Mouse (Mus musculus) macrophage (primary cell): ENCODE results near the gene Shbg. TPM values are rescaled to one million over a fixed set of nuclear protein-coding genes. Genes with fewer than 3 reads are reported as not detected.

Source experiments
- H3K27ac ChIP-seq: fragments of 350-480 bp; formaldehyde crosslinking; 2 replicates; pipeline ENCODE4 v1.9.0; 2021
- H3K36me3 ChIP-seq: fragments of 350-480 bp; formaldehyde crosslinking; 2 replicates; pipeline ENCODE4 v1.9.0; 2021; ENCODE audit errors: inconsistent target
- H3K4me3 ChIP-seq: fragments of 350-480 bp; formaldehyde crosslinking; 2 replicates; pipeline ENCODE4 v1.9.0; 2021; ENCODE audit errors: inconsistent target
- H3K79me2 ChIP-seq: fragments of 350-480 bp; formaldehyde crosslinking; 2 replicates; pipeline ENCODE4 v1.9.0; 2021; ENCODE audit errors: inconsistent target
- WGBS: methylation state at CpG from one replicate; pipeline ENCODE4 v1.1.7; 2026; ENCODE audit warnings: inconsistent platforms; ENCODE audit not compliant: missing documents; 5-methylcytosine and 5-hydroxymethylcytosine counted together
- polyA plus RNA-seq: library from polyadenylated mRNA; stranded (reverse); fragments of 250-400 nt; gene quantifications from 3 replicates; pipeline ENCODE4 v1.2.4, GENCODE M21; 2018; ENCODE audit warnings: inconsistent platforms

Shbg gene
- polyA plus RNA-seq, 1 experiment from 2014 or later, result not detected

GRCm38 (mm10) chr11:69580572-69581146 lies 37.0 kb downstream of the Shbg start:
- peaks cover 73% of the 10 kb centered on the region for H3K79me2 ChIP-seq
- peak overlapping the region; percentile 93 for H3K4me3 ChIP-seq
- WGBS, result under 1% methylated on average over 25 of the region's 25 CpGs
- H3K27ac ChIP-seq, result peak overlapping the region; percentile 93
- no peaks in the 10 kb centered on the region for H3K36me3 ChIP-seq

GRCm38 (mm10) chr11:69580091-69580514 lies 37.6 kb downstream of the Shbg start, which contains the start of the genes Wrap53 and Trp53:
TSS of gene Wrap53 (minus strand) at chr11:69580255.
TSS of gene Trp53 (plus strand) at chr11:69580359.
- peak within 1 kb of the TSS; percentile 93 for H3K27ac ChIP-seq
- under 1% methylated on average over 13 of the region's 13 CpGs for WGBS
- H3K4me3 ChIP-seq, result peak within 1 kb of the TSS; percentile 93

GRCm38 (mm10) chr11:69579128-69580017 lies 38.3 kb downstream of the Shbg start:
- 1% methylated on average over 39 of the region's 39 CpGs for WGBS
- H3K79me2 ChIP-seq, result peaks cover 66% of the 10 kb centered on the region
- H3K27ac ChIP-seq, result peak overlapping the region; percentile 93
- peak overlapping the region; percentile 93 for H3K4me3 ChIP-seq
- no peaks in the 10 kb centered on the region for H3K36me3 ChIP-seq

More at GRCm38 (mm10) chr11:69580091-69580514, 37.6 kb downstream of the Shbg start, which contains the start of the genes Wrap53 and Trp53:
- H3K36me3 ChIP-seq, result no peaks in the 10 kb centered on the region
- peaks cover 67% of the 10 kb centered on the region for H3K79me2 ChIP-seq

- WGBS, result 16% methylated on average over 15 of the region's 15 CpGs
- Histone ChIP-seq H3K79me2 (peaks cover 63% of the 10 kb centered on the region), H3K4me3 (peak overlapping the region; percentile 93), H3K27ac (peak overlapping the region; percentile 40; the same call in 1 of the 2 replicates), H3K36me3 (no peaks in the 10 kb centered on the region)
Observed at GRCm38 (mm10) chr11:69578301-69578700, 39.4 kb downstream of the Shbg start.

- Histone ChIP-seq H3K4me3 (no peak overlapping the region), H3K79me2 (peaks cover 44% of the 10 kb centered on the region), H3K27ac (no peak overlapping the region), H3K36me3 (no peaks in the 10 kb centered on the region)
- 91% methylated on average over 5 of the region's 5 CpGs for WGBS
Observed at GRCm38 (mm10) chr11:69576307-69576706, 41.4 kb downstream of the Shbg start.

GRCm38 (mm10) chr11:69575220-69575619 lies 42.5 kb downstream of the Shbg start:
- no peak overlapping the region for H3K27ac ChIP-seq
- peaks cover 37% of the 10 kb centered on the region for H3K79me2 ChIP-seq
- H3K4me3 ChIP-seq, result no peak overlapping the region
- H3K36me3 ChIP-seq, result peaks cover 10% of the 10 kb centered on the region; the same call in 1 of the 2 replicates
- 53% methylated on average over 3 of the region's 3 CpGs for WGBS

GRCm38 (mm10) chr11:69565131-69565530 lies 52.6 kb downstream of the Shbg start:
- H3K36me3 ChIP-seq, result peaks cover 35% of the 10 kb centered on the region
- no peak overlapping the region for H3K4me3 ChIP-seq
- H3K79me2 ChIP-seq, result no peaks in the 10 kb centered on the region
- 95% methylated on average over 8 of the region's 8 CpGs for WGBS
- no peak overlapping the region for H3K27ac ChIP-seq

Other genes starting within 250 kb of the Shbg start
- gene Chd3, start 248.5 kb downstream of the Shbg start, polyA plus RNA-seq, result 43.6 to 105 TPM (median 82.3 TPM) in 3 replicates
- gene Naa38, start 222.4 kb downstream of the Shbg start, polyA plus RNA-seq, result 60.0 to 104 TPM (median 95.8 TPM) in 3 replicates
- gene Cyb5d1, start 222.3 kb downstream of the Shbg start, polyA plus RNA-seq, result 25.0 to 35.1 TPM (median 31.3 TPM) in 3 replicates
- 0.09 TPM in 1 of 3 replicates, not detected in the others for gene Tmem88, start 219.7 kb downstream of the Shbg start, polyA plus RNA-seq
- 4.5 to 15.0 TPM (median 11.0 TPM) in 3 replicates for gene Kdm6b, start 204.2 kb downstream of the Shbg start, polyA plus RNA-seq
- gene Dnah2, start 68.8 kb downstream of the Shbg start, polyA plus RNA-seq, result 0.32 to 3.0 TPM (median 1.5 TPM) in 3 replicates
- 0.06 TPM in 1 of 3 replicates, not detected in the others for gene Efnb3, start 57.7 kb downstream of the Shbg start, polyA plus RNA-seq
- gene Wrap53, start 37.6 kb downstream of the Shbg start, polyA plus RNA-seq, result 4.4 to 5.0 TPM (median 5.0 TPM) in 3 replicates
- gene Trp53, start 37.5 kb downstream of the Shbg start, polyA plus RNA-seq, result 32.6 to 59.9 TPM (median 52.5 TPM) in 3 replicates
- gene Atp1b2, start 12.0 kb downstream of the Shbg start, polyA plus RNA-seq, result not detected in 3 replicates
- 1.6 to 2.2 TPM (median 1.6 TPM) in 3 replicates for gene Sat2, start 4.1 kb upstream of the Shbg start, polyA plus RNA-seq
- 36.0 to 36.7 TPM (median 36.3 TPM) in 3 replicates for gene Fxr2, start 15.1 kb upstream of the Shbg start, polyA plus RNA-seq
- gene Sox15, start 37.4 kb upstream of the Shbg start, polyA plus RNA-seq, result 0.46 TPM in 1 of 3 replicates, not detected in the others
- 81.7 to 90.9 TPM (median 89.2 TPM) in 3 replicates for gene Mpdu1, start 44.7 kb upstream of the Shbg start, polyA plus RNA-seq
- 3,562 to 8,261 TPM (median 3,776 TPM) in 3 replicates for gene Cd68, start 48.2 kb upstream of the Shbg start, polyA plus RNA-seq
- 683 to 1,306 TPM (median 693 TPM) in 3 replicates for gene Eif4a1, start 54.5 kb upstream of the Shbg start, polyA plus RNA-seq
- gene Senp3, start 64.2 kb upstream of the Shbg start, polyA plus RNA-seq, result 57.8 to 99.6 TPM (median 77.5 TPM) in 3 replicates
- 16.4 to 43.4 TPM (median 40.3 TPM) in 3 replicates for gene Tnfsf13, start 67.9 kb upstream of the Shbg start, polyA plus RNA-seq
- gene Tnfsf12, start 77.9 kb upstream of the Shbg start, polyA plus RNA-seq, result 89.2 to 140 TPM (median 130 TPM) in 3 replicates
- gene Tnfsfm13, start 78.2 kb upstream of the Shbg start, polyA plus RNA-seq, result 25.2 to 36.9 TPM (median 25.5 TPM) in 3 replicates
- gene Polr2a, start 140.7 kb upstream of the Shbg start, polyA plus RNA-seq, result 63.4 to 133 TPM (median 79.6 TPM) in 3 replicates
- not detected in 3 replicates for gene Slc35g3, start 144.1 kb upstream of the Shbg start, polyA plus RNA-seq
- 11.6 to 17.8 TPM (median 12.0 TPM) in 3 replicates for gene Zbtb4, start 148.0 kb upstream of the Shbg start, polyA plus RNA-seq
- gene Chrnb1, start 178.0 kb upstream of the Shbg start, polyA plus RNA-seq, result not detected in 3 replicates
- gene Fgf11, start 184.0 kb upstream of the Shbg start, polyA plus RNA-seq, result 0.69 to 2.7 TPM (median 2.3 TPM) in 3 replicates
- not detected in 3 replicates for gene Tmem102, start 187.7 kb upstream of the Shbg start, polyA plus RNA-seq
- not detected in 3 replicates for gene Gm39566, start 197.4 kb upstream of the Shbg start, polyA plus RNA-seq
- not detected in 3 replicates for gene Spem2, start 200.6 kb upstream of the Shbg start, polyA plus RNA-seq
- gene Spem1, start 204.3 kb upstream of the Shbg start, polyA plus RNA-seq, result not detected in 3 replicates
- gene Nlgn2, start 219.9 kb upstream of the Shbg start, polyA plus RNA-seq, result 0.80 to 2.1 TPM (median 1.0 TPM) in 3 replicates
- gene Tmem256, start 220.6 kb upstream of the Shbg start, polyA plus RNA-seq, result 71.2 to 302 TPM (median 269 TPM) in 3 replicates
- 23.8 to 38.1 TPM (median 36.6 TPM) in 3 replicates for gene Plscr3, start 228.5 kb upstream of the Shbg start, polyA plus RNA-seq
- gene Tnk1, start 240.8 kb upstream of the Shbg start, polyA plus RNA-seq, result not detected in 3 replicates